Mouse (Mus musculus) common myeloid progenitor, adult 5-6 weeks (primary cell): ENCODE data around the gene Urad. TPM values are rescaled to one million over a fixed set of nuclear protein-coding genes. Genes with fewer than 3 reads are reported as not detected.
A peak's percentile ranks its signal among the peaks of the same experiment; 100 is the strongest.

Experiments
- ATAC-seq: replicated peaks from 2 replicates; pipeline ENCODE4 v1.8.0; 2016; ENCODE audit warnings: low read depth, mild to moderate bottlenecking, moderate TSS enrichment, inconsistent platforms; ENCODE audit not compliant: poor library complexity, severe bottlenecking
- total RNA-seq: library from RNA; stranded (forward); fragments of 200-1000, 187-1606 nt; gene quantifications from 2 replicates; pipeline ENCODE4 v1.2.3, GENCODE M21; 2017

The Urad gene
- total RNA-seq, 1 experiment from 2014 or later, result not detected

- ATAC-seq, result no peak
Observed at GRCm38 (mm10) chr5:147302141-147302540, 20.1 kb downstream of the Urad start.

GRCm38 (mm10) chr5:147301781-147302070, 20.5 kb downstream of the Urad start:
- no peak for ATAC-seq

DNA sequence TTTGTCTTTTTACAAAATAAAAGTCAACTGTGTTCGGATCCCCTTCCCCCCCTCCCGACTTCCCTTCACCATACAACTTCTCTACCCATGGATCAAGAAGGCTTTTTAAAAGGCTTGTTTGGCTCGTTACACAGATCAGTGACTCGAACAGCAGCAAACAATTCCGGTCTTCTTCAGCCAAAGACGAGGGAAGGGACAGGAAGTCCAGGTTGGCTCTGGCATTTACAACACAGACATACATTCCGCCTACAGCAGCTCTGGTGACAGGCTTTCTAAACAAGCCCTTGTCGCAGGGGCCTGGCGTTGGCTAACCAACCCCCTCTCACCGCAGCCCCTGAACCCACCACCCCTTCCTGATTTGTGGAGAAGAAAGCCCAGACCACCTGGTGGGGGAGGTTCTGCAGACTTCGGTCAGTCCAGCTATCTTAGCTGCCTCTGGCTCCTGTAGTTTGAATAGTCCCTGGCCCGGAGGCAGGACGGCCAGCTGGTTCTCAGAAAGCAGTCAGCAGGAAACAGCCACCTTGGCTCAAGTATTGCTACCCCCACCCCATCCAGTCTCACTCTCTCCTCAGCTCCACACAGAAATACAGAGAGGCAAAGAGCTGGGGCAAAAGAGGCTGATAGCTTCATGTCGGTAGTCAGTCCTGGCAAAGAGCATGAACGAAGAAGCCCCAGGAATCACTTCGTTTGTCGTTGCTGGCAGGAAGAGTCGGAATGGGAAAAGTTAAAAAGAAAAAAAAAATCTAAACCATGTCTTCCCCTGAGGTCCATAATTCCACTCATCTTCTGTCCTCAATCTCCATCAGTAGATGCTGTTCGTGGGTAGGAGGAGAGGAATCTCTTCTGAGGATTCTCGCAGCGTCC, 21.1 kb downstream of the Urad start:
- ATAC-seq, result no peak

DNA sequence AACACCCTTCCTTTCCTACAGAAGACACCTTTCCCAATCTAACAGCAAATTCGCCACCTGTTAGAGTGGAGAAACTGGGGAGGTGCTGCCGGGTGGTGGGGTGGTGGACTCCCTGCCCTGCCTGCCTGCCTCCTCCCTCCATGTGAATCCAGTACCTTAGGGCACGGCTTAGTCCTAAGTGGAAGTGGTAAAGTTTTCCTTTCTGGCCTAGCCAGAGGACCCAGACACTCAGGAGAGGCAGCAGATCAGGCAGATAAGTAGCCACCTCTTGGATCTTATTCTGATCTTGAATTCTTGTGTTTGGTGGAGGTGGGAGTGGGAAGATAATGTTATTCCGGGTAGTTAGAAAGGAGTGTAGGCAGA, 22.3 kb downstream of the Urad start:
- no peak for ATAC-seq

DNA sequence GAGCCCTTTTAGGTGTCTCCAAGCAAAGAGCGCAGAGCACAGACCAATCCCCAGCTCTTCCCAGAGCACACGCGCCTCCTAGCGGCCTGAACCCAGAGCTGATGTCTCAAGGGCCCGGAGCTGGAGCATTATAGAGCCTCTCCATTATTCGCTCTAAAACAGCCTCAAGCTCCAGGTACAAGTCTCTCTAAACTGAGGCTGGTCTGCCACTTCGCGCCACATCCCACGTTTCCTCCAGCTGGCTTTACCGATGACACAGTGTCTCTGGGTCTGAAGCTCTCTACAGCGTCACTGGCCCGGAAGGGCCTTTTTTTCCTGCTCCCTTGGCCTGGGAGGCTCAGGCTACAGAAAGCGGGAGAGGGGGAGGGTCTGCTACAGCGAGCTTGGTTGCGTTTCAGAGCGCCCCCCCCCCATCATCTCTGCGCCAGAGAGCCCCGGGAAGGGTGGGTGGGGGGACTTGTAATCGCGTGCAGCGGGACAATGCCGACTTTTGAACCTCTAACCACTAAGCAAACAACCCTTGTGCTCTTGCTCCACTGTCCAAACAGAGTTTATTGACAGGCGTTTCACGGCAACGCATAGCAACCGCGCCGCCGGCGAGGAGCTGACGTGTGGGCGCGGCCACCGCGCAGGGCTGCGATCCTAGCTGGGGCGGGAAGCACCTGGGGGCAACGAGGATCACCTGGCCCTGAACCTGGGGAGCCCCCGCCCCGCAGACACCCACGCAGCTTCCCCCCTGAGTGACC, 22.8 kb downstream of the Urad start:
- ATAC-seq, result peak; percentile 90

DNA sequence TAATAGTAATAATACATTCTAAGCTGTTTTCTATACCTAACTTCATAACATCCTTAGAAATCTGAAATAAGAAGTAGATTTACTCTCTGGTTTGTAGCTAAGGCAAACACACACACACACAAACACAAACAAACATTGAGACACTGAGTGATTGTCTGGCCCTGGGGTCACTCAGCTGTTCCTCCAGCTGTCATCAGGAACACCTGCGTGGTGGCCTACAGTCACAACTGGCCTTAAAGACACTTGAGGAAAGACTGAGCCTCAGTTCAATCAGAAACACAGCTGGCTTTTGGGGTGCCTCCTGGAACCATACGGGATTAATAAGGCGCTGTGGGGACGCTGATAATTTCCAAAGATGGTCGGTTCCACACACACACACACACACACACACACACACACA, 25.0 kb downstream of the Urad start:
- no peak for ATAC-seq

GRCm38 (mm10) chr5:147294121-147294520, 28.1 kb downstream of the Urad start:
- ATAC-seq, result 0 out of 2 replicates have a peak, but pooled peaks have one; percentile 26

DNA sequence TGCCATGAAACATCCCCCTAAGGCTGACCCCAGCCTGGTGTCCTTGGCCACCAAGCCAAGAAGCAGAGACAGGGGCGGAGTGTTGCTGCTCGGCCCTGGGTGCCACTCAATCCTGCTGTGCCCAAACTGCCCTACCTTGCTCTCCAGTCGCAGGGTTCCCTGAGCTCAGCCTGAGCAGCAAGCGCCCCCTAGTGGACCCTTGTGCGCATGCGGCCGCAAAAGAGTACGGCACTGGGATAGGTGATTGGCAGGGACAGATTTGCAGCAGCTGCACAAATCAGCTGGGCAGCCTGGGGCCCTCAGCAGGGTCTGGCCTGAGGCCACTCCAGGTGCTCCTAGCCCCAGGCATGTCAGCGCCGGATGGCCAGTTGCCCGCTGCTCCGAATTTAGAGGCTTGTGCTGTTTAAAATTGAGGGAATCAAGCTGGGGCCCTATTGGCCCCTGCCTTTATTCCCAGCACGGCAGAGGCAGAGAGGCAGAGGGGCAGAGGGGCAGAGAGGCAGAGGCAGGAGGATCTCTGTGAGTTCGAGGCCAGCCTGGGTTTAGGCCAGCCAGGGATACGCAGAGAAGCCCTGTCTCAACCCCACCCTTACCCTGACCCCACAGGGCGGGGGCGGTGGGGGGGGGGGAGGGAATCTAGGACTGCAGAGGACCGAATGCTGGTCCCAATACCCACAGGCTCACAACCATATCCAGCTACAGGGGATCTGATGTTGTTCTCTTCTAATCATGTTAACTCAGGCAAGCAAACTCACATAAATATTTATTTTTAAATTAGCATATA, 28.9 kb downstream of the Urad start:
- peak; percentile 94 for ATAC-seq

GRCm38 (mm10) chr5:147292506-147293120, 29.6 kb downstream of the Urad start:
- no peak for ATAC-seq

DNA sequence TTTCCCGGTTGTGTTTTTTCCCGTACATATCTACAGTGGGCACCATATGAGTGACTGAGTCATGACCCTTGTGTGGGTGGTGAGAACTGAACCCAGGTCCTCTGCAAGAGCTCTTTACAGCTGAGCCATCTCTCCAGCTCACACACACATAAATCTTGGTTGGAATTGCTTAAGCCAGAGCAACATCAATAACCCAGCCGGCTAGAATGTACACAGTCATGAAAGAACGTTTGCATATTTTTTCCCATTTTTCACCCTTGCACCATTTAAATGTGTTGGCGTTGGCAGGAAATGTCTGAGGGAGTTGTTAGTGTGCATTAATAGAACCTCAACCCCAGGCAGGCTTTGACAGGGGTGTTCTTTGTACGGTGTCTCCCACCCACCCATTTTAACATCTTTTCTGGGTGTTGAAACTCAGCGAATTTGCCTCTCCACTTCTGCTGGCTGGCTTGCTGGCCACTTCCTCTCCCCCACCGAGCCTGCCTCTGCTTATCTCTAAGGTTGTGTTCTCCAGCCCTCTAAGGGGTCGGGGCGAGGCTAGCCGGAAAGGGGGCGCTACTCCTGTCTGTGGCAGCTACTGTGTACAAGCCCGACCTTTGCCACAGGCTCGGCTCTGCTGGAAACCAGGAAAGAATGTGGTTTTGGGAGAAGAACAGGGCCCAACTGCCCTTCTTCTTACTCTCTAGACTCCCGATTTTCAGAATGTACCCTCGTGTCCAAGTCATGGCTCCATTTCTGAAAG, 30.3 kb downstream of the Urad start:
- peak; percentile 61 for ATAC-seq

DNA sequence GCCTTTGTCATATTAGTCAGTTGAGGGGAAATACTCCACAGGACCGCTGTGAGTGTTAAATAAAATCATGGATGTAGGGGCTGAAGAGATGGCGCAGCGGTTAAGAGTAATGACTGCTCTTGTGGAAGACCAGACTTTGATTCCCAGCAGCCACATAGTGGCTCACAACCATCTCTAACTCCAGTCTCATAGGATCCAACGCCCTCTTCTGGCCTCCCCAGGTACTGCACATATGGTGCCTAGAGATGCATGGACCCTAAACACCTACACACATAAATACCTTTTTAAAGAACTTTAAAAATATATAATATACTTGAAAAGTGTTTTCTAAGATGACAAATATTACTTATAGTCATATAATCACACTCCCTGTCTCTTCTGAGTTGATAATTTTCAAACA, 37.9 kb downstream of the Urad start:
- no peak for ATAC-seq

GRCm38 (mm10) chr5:147277547-147277925, 44.7 kb downstream of the Urad start:
- no peak for ATAC-seq

GRCm38 (mm10) chr5:147276701-147277546, 45.3 kb downstream of the Urad start:
- no peak for ATAC-seq

- ATAC-seq, result no peak
Observed at GRCm38 (mm10) chr5:147275761-147276160, 46.5 kb downstream of the Urad start.

- ATAC-seq, result peak; percentile 57
Observed at GRCm38 (mm10) chr5:147274174-147275141, 47.8 kb downstream of the Urad start.

DNA sequence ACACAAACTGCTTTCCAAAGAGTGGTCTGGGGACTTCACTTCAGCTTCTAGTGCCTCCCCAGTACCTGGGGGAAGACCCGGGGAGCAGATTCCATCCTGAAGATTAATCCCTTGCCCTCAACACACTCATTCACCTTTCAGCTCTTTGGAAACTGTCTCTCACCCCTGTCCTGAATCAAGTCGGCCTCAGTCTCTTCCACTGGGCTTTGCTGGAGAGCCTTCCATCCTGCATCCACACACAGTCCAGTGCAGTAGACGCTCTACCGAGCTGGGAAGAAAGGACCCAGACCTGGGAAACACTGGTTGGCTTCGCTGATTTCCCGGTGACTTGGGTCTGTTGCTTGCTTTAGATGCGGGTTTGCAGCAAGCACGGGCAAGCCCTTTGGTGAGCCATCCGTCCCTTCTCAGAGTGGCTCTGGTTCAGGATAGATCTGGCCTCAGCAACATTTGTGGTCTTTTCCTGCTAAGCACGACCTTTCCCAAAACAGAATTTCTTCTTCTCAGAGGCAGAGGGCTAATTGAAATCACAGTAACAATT, 49.4 kb downstream of the Urad start:
- no peak for ATAC-seq

DNA sequence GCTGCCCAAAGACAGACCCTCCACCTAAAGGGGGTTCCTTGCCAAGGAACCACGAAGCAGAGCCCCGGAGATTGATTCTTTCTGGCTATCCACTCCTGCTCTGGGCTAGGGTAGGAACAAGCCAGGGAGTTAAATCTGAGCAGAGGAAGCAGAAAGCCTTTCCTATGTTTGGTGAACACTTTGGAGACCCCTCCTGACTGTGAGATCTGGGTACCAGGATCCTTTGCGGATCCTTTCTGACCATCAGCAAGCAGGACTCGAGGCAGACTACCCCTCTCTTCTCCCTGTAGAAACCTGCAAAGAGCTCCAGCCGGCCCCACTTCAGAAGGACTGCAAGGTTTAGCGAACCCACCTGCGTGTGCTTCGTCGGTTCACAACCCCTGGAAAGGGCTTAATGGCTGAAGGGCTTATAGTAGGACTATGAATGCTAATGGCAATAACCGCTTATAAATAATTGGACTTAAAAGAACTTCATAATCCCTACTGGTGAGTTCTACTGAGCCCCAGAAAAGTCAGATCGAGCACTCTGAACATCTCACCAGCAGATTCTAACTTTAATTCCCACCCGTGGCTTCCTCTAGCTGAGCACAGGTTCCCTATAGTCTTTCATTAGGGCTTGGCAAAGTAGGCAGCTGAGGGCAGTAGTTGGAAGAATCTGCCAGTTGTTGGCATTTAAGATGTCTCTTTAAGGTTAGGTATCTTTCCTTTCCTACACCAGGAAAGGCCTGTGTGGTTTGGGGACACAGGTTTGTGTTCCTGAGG, 50.0 kb downstream of the Urad start:
- no peak for ATAC-seq
